Mouse (Mus musculus) megakaryocyte progenitor cell, adult 5-6 weeks (primary cell): ENCODE measurements around the gene Lgr6. TPM values are rescaled to one million over a fixed set of nuclear protein-coding genes. Genes with fewer than 3 reads are reported as not detected.

ENCODE experiments used
- ATAC-seq: replicated peaks from 2 replicates; pipeline ENCODE4 v1.8.0; 2016; ENCODE audit warnings: mild to moderate bottlenecking, moderate TSS enrichment, inconsistent platforms; ENCODE audit not compliant: poor library complexity
- total RNA-seq, 2 experiments: library from RNA; stranded (forward) in 1 of 2; stranded (reverse) in 1 of 2; fragments of 157-497, 149-512 nt in 1 of 2; fragments of 200-1000 nt in 1 of 2; gene quantifications; 2 replicates each; pipeline versions ENCODE4 v1.2.3 to v1.2.4; 2015 to 2017

Gene Lgr6
- total RNA-seq, 2 experiments from 2014 or later: 0.08 TPM; not detected in 1

DNA sequence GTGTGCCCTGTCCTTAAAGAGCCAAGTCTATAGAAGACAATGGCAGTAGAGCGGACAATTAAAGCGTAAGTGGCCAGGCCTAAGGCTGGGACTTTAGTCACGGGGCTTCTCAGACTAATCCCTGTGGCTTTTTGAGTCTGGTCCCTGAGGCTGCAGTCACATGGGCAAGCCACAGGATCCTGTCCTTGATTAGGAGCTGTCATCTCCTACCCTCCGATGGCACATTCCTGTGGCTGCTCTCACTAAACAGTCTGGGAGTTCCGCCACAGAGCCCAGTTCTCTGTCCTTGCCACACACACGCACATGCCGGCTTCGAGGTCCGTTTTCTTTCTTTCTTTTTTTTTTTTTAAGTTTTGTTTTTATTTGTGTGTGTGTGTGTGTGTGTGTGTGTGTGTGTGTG lies 21.6 kb downstream of the Lgr6 start:
- ATAC-seq: no peak

DNA sequence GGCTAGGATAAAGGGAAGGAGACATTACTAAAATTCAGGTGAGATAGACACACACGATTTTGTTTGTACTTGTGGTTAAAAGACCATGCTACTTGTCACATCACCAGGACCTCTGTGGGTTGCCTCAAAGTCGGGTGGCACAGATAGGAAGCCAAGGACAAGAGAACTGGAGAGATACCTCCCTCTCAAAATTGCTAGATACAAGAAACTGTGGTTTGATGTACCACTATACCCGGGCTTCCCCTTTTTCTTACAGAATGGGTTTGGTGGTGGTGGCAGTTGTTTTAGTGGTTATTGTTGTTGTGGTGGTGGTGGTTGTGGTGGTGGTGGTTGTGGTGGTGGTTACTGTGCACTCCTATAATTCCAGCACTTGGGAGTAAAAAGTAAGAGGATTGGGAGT lies 22.8 kb downstream of the Lgr6 start:
- peak; percentile 57 for ATAC-seq

GRCm38 (mm10) chr1:135079021-135079420 lies 26.1 kb downstream of the Lgr6 start:
- peak; percentile 34; the same call in 1 of the 2 replicates for ATAC-seq

DNA sequence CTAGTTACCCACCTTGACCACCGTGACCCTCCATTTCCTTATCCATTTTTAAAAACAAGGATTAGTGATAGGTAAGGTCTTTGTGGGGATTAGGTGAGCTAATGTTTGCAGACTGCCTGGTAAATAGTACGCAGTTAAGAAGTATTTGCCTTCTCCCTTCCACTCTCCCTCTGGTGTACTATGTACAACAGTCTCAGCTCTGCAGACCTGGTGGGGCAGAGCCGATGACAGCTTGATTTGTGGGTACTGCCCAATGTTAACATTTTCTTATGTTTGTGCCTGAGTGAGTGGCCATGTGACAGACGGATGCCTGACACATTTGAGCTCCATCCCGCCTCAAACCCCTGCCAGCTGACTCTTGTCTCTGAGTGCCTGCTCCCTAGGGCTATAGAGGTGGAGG lies 28.6 kb downstream of the Lgr6 start:
- ATAC-seq: no peak

DNA sequence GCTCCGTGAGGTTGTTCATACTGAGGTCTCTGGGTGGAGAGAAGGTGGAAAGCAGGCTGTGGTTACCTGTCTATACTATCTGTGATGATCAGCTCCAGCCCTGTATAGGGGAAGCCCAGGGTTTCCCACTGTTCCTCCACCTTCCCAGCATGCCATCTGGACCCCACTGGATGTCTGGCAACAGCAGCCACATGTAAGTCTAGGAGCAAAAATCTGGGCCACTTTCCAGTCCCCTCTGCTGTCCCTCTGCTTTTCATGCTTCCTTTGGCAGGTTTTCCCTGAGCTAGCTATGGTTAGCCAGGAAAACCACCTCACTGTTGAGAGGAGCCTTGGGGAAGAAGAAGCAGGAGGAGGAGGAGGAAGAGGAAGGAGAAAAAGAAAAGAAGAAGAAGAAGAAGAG lies 29.8 kb downstream of the Lgr6 start:
- ATAC-seq: no peak

DNA sequence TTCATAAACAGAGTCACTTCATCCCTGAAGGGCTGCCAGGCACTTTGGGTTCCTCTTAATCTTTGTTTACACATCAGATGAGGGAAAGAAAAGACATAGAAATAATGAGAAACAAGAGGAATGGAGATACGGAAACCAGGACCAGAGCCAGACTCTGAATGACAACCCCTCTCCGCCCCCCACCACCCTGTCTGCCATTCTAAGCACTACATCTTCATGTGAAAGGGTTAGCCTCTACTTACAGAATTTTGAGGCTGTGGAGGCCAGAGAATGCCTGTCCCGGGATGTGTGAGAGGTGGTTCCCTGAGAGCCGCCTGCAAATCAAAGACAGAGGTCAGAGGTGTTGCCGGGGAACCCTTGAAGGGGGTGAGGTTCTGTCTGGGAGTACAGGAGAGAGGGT lies 32.4 kb downstream of the Lgr6 start:
- no peak for ATAC-seq

- ATAC-seq: no peak
Observed at GRCm38 (mm10) chr1:135069841-135070240, 35.2 kb downstream of the Lgr6 start.

DNA sequence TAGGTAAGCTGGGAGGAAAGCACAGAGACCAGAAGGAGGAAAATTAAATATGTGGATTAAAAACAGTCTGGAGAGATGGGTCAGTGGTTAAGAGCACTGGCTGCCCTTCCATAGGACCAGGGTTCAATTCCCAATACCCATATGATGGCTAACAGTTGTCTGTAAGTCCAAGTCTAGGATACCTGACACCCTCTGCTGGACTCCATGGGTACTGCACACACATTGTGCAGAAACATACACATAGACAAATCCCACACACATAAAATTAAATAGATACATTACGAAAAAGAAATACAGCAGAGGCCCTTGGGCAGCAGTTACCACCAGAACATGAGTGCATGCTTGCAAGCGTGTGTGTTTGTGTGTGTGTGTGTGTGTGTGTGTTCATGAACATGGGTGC lies 40.6 kb downstream of the Lgr6 start:
- ATAC-seq: no peak

- no peak for ATAC-seq
Observed at GRCm38 (mm10) chr1:135062936-135063335, 42.1 kb downstream of the Lgr6 start.

DNA sequence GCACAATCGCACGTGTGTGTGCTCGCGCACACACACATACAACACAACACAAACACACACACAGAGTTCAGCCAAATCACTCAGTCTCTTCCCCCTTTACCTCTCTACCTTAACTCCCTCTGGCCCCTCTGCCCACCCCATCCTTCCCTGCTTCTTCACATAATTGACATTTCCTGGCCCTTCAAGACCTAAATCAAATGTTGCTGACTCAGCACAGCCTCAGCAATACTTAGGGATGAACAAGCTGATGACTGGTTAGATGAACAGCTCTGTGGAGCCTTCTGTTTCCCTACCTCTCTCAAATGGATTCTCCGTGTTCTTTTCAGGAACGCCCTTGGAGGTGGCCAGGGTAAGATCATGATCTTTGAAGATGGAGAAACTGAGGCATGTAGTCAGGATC lies 43.8 kb downstream of the Lgr6 start:
- ATAC-seq: no peak

DNA sequence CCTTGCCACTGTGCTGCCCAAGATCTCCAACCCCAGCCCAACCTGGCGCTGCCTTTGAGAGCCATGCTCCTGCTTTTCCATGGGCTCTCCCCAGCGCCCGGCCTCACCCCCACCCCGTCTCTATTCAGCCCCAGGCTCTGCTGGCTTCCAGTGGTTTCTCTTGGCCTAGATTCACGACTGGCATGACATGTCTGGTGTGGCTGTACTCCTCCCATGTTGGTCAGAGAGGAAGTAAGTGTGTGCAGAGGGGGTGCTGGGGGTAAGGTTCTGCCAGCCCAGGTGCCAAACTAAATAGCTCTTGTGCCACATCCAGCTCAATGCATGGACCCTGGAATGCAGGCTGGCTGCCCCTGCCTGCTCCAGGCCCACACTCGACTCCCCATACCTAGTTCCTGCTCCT lies 44.9 kb downstream of the Lgr6 start:
- peak; percentile 42; the same call in 1 of the 2 replicates for ATAC-seq

- ATAC-seq: no peak
Observed at GRCm38 (mm10) chr1:135056901-135057300, 48.2 kb downstream of the Lgr6 start.

DNA sequence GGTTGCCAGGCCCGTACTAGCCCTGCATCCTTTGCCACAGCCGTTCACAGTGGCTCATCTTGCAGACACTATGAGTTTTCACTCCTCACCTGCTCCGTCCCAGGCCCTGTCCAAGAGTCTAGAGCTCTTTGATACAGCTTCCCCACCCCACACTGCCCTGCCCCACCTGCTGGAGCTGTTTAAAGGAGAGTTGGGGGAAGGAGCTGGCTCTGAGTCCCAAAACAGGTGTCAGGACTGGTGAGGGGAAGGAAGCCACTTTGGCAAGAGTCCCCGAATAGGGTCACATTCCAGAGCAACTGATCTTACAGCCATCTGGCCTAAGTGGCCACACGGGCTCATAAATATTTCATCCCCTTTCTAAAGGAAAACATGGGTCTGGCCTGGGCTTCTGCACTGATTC lies 51.0 kb downstream of the Lgr6 start:
- no peak for ATAC-seq

GRCm38 (mm10) chr1:135044439-135044838 lies 60.6 kb downstream of the Lgr6 start:
- ATAC-seq: no peak

- peak; percentile 84 for ATAC-seq
Observed at GRCm38 (mm10) chr1:135036297-135036696, 68.8 kb downstream of the Lgr6 start.

- no peak for ATAC-seq
Observed at GRCm38 (mm10) chr1:135032658-135033057, 72.4 kb downstream of the Lgr6 start.

- ATAC-seq: peak; percentile 39; the same call in 1 of the 2 replicates
Observed at GRCm38 (mm10) chr1:135030121-135030520, 75.0 kb downstream of the Lgr6 start.

DNA sequence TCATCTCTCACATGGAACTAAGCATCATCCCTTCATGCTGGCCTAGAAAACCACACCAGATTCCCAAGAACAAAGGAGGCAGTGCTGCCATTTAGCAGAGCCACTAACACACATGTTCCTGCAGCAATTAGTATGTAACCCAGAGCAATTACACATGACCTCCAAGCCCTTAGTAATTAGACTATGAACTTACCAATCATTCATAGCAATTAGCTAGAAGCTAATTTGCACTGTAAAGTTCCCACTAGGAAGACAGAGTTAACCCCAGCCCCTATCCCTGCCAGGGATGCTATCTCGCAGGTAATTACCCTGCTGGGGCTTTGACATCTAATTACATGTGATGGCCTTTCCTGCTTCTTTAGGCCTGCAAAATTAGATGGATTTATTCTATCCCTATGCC lies 78.8 kb downstream of the Lgr6 start:
- ATAC-seq: no peak

GRCm38 (mm10) chr1:135023583-135023982 lies 81.5 kb downstream of the Lgr6 start:
- no peak for ATAC-seq

GRCm38 (mm10) chr1:135021936-135022335 lies 83.1 kb downstream of the Lgr6 start:
- ATAC-seq: no peak

GRCm38 (mm10) chr1:135020970-135021369 lies 84.1 kb downstream of the Lgr6 start:
- no peak for ATAC-seq

DNA sequence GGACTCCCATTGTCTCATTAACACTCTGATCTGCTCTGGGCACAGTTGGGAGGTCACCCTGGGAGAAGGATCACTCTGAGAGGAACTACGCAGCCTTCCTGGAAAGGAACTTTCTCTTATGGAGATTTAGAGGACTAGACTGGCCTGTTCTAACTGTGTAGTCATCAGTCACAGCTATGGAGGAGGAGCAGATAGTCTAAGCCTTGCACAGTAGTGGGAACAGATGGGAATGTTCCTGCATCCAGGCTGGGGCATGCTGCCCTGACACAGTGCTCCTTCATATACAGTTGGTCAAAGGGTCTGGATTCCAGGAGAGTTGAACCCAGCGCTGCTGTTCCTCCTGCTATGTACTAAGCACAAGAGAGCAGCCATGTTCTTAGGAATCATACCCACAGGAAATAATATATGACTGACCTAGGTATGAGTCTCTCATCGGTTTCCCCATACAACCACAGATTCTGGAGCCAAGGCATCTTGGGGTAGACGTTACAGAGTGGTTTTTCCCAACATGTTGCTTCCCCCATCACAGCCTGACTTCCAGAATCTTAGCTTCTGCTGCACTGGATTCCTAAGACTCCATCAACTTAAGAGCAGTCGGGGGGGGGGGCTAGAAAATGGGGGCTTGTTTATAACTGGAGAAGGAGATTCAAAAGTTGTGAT lies 84.7 kb downstream of the Lgr6 start:
- no peak for ATAC-seq

- no peak for ATAC-seq
Observed at GRCm38 (mm10) chr1:135019775-135020167, 85.3 kb downstream of the Lgr6 start.
